Mouse (Mus musculus): ENCODE measurements at regions not wholly inside any gene's neighbourhood (a gene's known extent, or its start where the extent isn't known, plus 50 kb on each side); places are given as distances from the start of the nearest gene placed in this dataset.

- TF ChIP-seq CTCF (IDR thresholded peaks at IDR 0.05; ENCODE audit: low read depth) (no peak), EP300 (optimal IDR thresholded peaks at IDR 0.05) (no peak)
Measured at GRCm38 (mm10) chr13:43900115-43900514, 115.5 kb downstream of the Cd83 start.

Measured in stomach, postnatal 0 days (tissue).